Mouse (Mus musculus) stomach, postnatal 0 days (tissue): ENCODE data around the gene Sec14l1. TPM values are rescaled to one million over a fixed set of nuclear protein-coding genes. Genes with fewer than 3 reads are reported as not detected.

Experiments used
- ATAC-seq: fragments of 200-750 bp; cut with Nextera tagmentation; 2 replicates; pipeline ENCODE4 v1.8.0; 2017; ENCODE audit not compliant: low FRiP score, low TSS enrichment
- DNase-seq: peaks from one replicate; pipeline ENCODE4 v3.0.0-alpha.2; 2016; ENCODE audit warnings: low spot score
- H3K27ac ChIP-seq: fragments of 300-500 bp; sonication (generic); replicated peaks from 2 replicates; pipeline ENCODE4 v1.5.1; 2014; ENCODE audit warnings: mild to moderate bottlenecking, control low read depth
- H3K27me3 ChIP-seq: fragments of 300-500 bp; sonication (generic); 2 replicates; pipeline ENCODE4 v1.6.1; 2014; ENCODE audit warnings: low read length; ENCODE audit not compliant: control insufficient read depth, insufficient read depth
- H3K36me3 ChIP-seq: fragments of 300-500 bp; sonication (generic); 2 replicates; pipeline ENCODE4 v1.6.1; 2014; ENCODE audit warnings: low read length, mixed read lengths; ENCODE audit not compliant: control insufficient read depth, insufficient read depth
- H3K4me1 ChIP-seq: fragments of 300-500 bp; sonication (generic); replicated peaks from 2 replicates; pipeline ENCODE4 v1.6.1; 2014; ENCODE audit warnings: antibody characterized with exemption; ENCODE audit not compliant: control insufficient read depth, insufficient read depth
- H3K4me2 ChIP-seq: fragments of 300-500 bp; sonication (generic); replicated peaks from 2 replicates; pipeline ENCODE4 v1.6.1; 2014; ENCODE audit warnings: low read depth, mild to moderate bottlenecking, control low read depth, moderate library complexity
- H3K4me3 ChIP-seq: fragments of 300-500 bp; sonication (generic); 2 replicates; pipeline ENCODE4 v1.5.1; 2014; ENCODE audit warnings: low read depth, low read length, control low read depth
- H3K9ac ChIP-seq: fragments of 300-500 bp; sonication (generic); 2 replicates; pipeline ENCODE4 v1.6.1; 2014; ENCODE audit warnings: mild to moderate bottlenecking, low read length, control low read depth, mixed read lengths
- H3K9me3 ChIP-seq: fragments of 300-500 bp; sonication (generic); 2 replicates; pipeline ENCODE4 v1.6.1; 2016; ENCODE audit warnings: low read length; ENCODE audit not compliant: control insufficient read depth
- CTCF ChIP-seq: IDR thresholded peaks from 2 replicates; pipeline ENCODE4 v1.5.1; 2016; ENCODE audit warnings: antibody characterized with exemption, low read depth, mild to moderate bottlenecking, moderate library complexity
- EP300 ChIP-seq: optimal IDR thresholded peaks from 2 replicates; pipeline ENCODE3; 2016; ENCODE audit warnings: antibody characterized with exemption
- WGBS: fragments of 180-500 bp; shearing (Covaris S2); extraction: QIAGEN DNeasy Blood & Tissue Kit; methylation state at CpG from one replicate; pipeline ENCODE4 v1.1.7; 2014; 5-methylcytosine and 5-hydroxymethylcytosine counted together
- polyA plus RNA-seq: library from polyadenylated mRNA; unstranded; fragments of >200 nt; fragmentation: Nextera tagmentation; extraction: Ambion mirVana; gene quantifications from 2 replicates; pipeline ENCODE4 v1.2.1, GENCODE M21; 2015

Gene Sec14l1
- polyA plus RNA-seq, 1 experiment from 2014 or later: 28.4 TPM

GRCm38 (mm10) chr11:117089673-117090419 lies 25.1 kb upstream of the Sec14l1 start:
- peaks cover 6% of the 10 kb centered on the region; the same call in 1 of the 2 replicates for H3K4me1 ChIP-seq
- ATAC-seq: peak; percentile 70
- H3K27me3 ChIP-seq: no peaks in the 10 kb centered on the region
- no peak overlapping the region for H3K4me3 ChIP-seq
- H3K36me3 ChIP-seq: no peaks in the 10 kb centered on the region
- no peak for TF ChIP-seq EP300
- TF ChIP-seq CTCF: no peak
- no peak for DNase-seq
- no peaks in the 10 kb centered on the region for H3K9me3 ChIP-seq
- WGBS: 56% methylated on average over 9 of the region's 9 CpGs
- no peak overlapping the region for H3K4me2 ChIP-seq
- H3K9ac ChIP-seq: no peak overlapping the region
- H3K27ac ChIP-seq: peak overlapping the region; percentile 56; the same call in 1 of the 2 replicates

DNA sequence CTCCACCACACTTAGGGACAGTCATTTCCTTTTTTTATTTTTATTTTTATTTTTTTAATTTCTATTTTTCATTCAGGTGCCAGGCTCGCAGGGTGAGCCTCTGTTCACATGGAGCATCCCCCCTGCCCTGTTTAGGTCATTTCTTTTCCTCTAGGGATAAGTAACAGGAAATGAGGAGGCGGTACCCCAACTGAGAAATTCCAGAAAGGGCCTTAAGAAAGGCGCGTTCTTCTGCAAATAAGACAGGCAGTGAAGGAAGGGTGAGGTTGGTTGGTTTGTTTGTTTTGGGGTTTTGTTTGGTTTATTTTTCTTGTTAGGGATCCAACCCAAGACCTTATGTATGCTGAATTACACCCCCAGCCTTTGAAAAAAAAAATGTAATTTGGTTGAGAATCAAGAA lies 23.6 kb upstream of the Sec14l1 start:
- TF ChIP-seq EP300: no peak
- TF ChIP-seq CTCF: no peak
- Histone ChIP-seq H3K4me1 (peaks cover 6% of the 10 kb centered on the region; the same call in 1 of the 2 replicates), H3K27ac (peak overlapping the region; percentile 53; the same call in 1 of the 2 replicates), H3K4me3 (no peak overlapping the region), H3K36me3 (no peaks in the 10 kb centered on the region), H3K4me2 (peak overlapping the region; percentile 37; the same call in 1 of the 2 replicates), H3K9me3 (no peaks in the 10 kb centered on the region), H3K27me3 (no peaks in the 10 kb centered on the region), H3K9ac (no peak overlapping the region)
- 31% methylated on average over 4 of the region's 4 CpGs for WGBS
- DNase-seq: no peak
- ATAC-seq: no peak

- Histone ChIP-seq H3K27me3 (no peaks in the 10 kb centered on the region), H3K27ac (peak overlapping the region; percentile 73), H3K9ac (peak overlapping the region; percentile 38; the same call in 1 of the 2 replicates), H3K4me2 (peak overlapping the region; percentile 37), H3K36me3 (no peaks in the 10 kb centered on the region), H3K9me3 (no peaks in the 10 kb centered on the region), H3K4me1 (peaks cover 6% of the 10 kb centered on the region; the same call in 1 of the 2 replicates), H3K4me3 (peak overlapping the region; percentile 4; the same call in 1 of the 2 replicates)
- TF ChIP-seq EP300 (no peak), CTCF (no peak)
- WGBS: 9% methylated on average over 22 of the region's 22 CpGs
- peak; percentile 60 for DNase-seq
- peak; percentile 69 for ATAC-seq
Measured at GRCm38 (mm10) chr11:117091845-117092244, 23.1 kb upstream of the Sec14l1 start.

- Histone ChIP-seq H3K4me1 (peaks cover 6% of the 10 kb centered on the region; the same call in 1 of the 2 replicates), H3K9ac (no peak overlapping the region), H3K4me3 (no peak overlapping the region), H3K4me2 (no peak overlapping the region), H3K9me3 (no peaks in the 10 kb centered on the region), H3K36me3 (no peaks in the 10 kb centered on the region), H3K27ac (no peak overlapping the region), H3K27me3 (no peaks in the 10 kb centered on the region)
- DNase-seq (no peak), ATAC-seq (no peak)
- 65% methylated on average over 8 of the region's 8 CpGs for WGBS
- TF ChIP-seq CTCF (no peak), EP300 (no peak)
Measured at GRCm38 (mm10) chr11:117092711-117093110, 22.3 kb upstream of the Sec14l1 start.

DNA sequence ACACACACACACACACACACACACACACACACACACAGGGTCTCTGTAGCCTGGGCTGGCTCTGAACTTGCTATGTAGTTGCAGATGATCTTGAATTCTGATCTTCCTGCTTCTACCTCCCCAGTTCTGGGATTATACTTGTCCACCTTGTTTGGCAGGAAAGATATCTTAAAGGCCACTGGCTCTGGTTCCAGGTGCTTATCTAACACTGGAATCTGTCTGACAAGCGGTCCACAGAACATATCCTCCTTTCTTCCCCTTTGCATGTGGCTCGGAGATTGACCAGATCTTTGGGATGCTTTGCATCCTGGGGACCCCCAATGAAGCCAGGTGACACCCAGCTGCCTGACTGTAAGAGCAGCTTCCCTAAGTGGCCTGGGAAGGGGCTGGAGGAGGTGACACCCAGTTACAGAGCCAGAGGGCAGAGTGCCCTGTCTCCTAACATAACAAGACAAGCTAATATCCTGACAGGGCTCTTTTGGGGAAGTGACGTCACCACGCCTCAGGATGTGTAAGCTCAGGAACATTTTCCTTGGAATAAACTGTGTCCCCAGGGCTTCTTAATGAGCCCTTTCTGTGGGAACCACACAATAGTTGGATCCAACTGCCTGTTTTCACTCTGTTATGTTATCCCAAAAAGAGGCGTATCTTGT lies 20.9 kb upstream of the Sec14l1 start:
- H3K4me3 ChIP-seq: no peak overlapping the region
- H3K36me3 ChIP-seq: no peaks in the 10 kb centered on the region
- no peaks in the 10 kb centered on the region for H3K9me3 ChIP-seq
- no peak for ATAC-seq
- H3K9ac ChIP-seq: no peak overlapping the region
- no peaks in the 10 kb centered on the region for H3K27me3 ChIP-seq
- DNase-seq: no peak
- WGBS: 63% methylated on average over 5 of the region's 5 CpGs
- TF ChIP-seq CTCF: no peak
- TF ChIP-seq EP300: no peak
- peaks cover 6% of the 10 kb centered on the region; the same call in 1 of the 2 replicates for H3K4me1 ChIP-seq
- H3K27ac ChIP-seq: peak overlapping the region; percentile 40
- H3K4me2 ChIP-seq: no peak overlapping the region
